ENCODE assay signal across 8 mouse cellular contexts in genomic region chr6:39781766-39782530, GRCm38 (mm10). TPM values are rescaled to one million over a fixed set of nuclear protein-coding genes. Genes with fewer than 3 reads are reported as not detected.
DNase-seq lines count a peak whose midpoint lies in the region; ATAC-seq and TF ChIP-seq lines count a peak whose summit lies in the region.

No protein-coding gene starts in this region.

- no peak for TF ChIP-seq EP300 in lung, postnatal 0 days (IDR thresholded peaks at IDR 0.05)

- no peak overlapping the region for H3K4me3 ChIP-seq in kidney, adult 2 months (ENCODE audit: insufficient read depth, low read depth, low read length)
- H3K4me3 ChIP-seq in lung, postnatal 0 days (ENCODE audit: low read depth, low read length), result peak overlapping the region; percentile 37; the same call in 1 of the 2 replicates

- no peak overlapping the region for H3K9ac ChIP-seq in lung, postnatal 0 days (replicated peaks; ENCODE audit: low read depth)

- peak overlapping the region; percentile 56 for H3K4me2 ChIP-seq in lung, postnatal 0 days (replicated peaks; ENCODE audit: low read depth, low read length)

- H3K27ac ChIP-seq in kidney, adult 2 months (ENCODE audit: insufficient read depth, low read depth, low read length), result no peak overlapping the region
- H3K27ac ChIP-seq in lung, postnatal 0 days (ENCODE audit: low read length), result peak overlapping the region; percentile 72

- TF ChIP-seq CTCF in kidney, adult 2 months (conservative IDR thresholded peaks at IDR 0.05; ENCODE audit: insufficient read depth, insufficient read length, low read depth, low read length), result no peak
- TF ChIP-seq CTCF in lung, postnatal 0 days (IDR thresholded peaks at IDR 0.05), result no peak

- TF ChIP-seq POLR2A in kidney, adult 2 months (IDR thresholded peaks at IDR 0.05; ENCODE audit: low read depth, low read length), result no peak

- no peaks in the 10 kb centered on the region for H3K9me3 ChIP-seq in lung, postnatal 0 days (ENCODE audit: low read length)

- H3K36me3 ChIP-seq in kidney, adult 2 months (ENCODE audit: control insufficient read depth, insufficient read depth, low read length), result no peaks in the 10 kb centered on the region
- H3K36me3 ChIP-seq in lung, postnatal 0 days (ENCODE audit: insufficient read depth, low read length), result no peaks in the 10 kb centered on the region

- 68% methylated on average over 17 of the region's 17 CpGs for WGBS in kidney, adult 2 months
- 39% methylated on average over 17 of the region's 17 CpGs for WGBS in lung, postnatal 0 days

- peak; percentile 84 for ATAC-seq in lung, postnatal 0 days

- H3K27me3 ChIP-seq in kidney, adult 2 months (replicated peaks; ENCODE audit: control insufficient read depth, insufficient read depth, low read length), result no peaks in the 10 kb centered on the region
- H3K27me3 ChIP-seq in lung, postnatal 0 days (replicated peaks; ENCODE audit: insufficient read depth, low read length), result no peaks in the 10 kb centered on the region

- peak; percentile 4 for DNase-seq in thymus, postnatal 0 days (ENCODE audit: low spot score)
- no peak for DNase-seq in thymus, postnatal 36 days
- DNase-seq in gonadal fat pad, adult 2 months (ENCODE audit: low read depth), result peak; percentile 97
- peak; percentile 20 for DNase-seq in kidney, adult 2 months
- DNase-seq in lung, postnatal 0 days (ENCODE audit: low spot score), result peak; percentile 90
- peak; percentile 69 for DNase-seq in urinary bladder, postnatal 14 days (ENCODE audit: low spot score)
- DNase-seq in layer of hippocampus, adult 9-10 months (ENCODE audit: low spot score), result no peak
- no peak for DNase-seq in retina, postnatal 1 day

- no peaks in the 10 kb centered on the region for H3K4me1 ChIP-seq in kidney, adult 2 months (ENCODE audit: control insufficient read depth, insufficient read depth, low read length)
- H3K4me1 ChIP-seq in lung, postnatal 0 days (ENCODE audit: insufficient read depth, low read depth, low read length), result no peaks in the 10 kb centered on the region

RNA-seq across cellular contexts. Expression of gene Mrps33, which starts 28.8 kb away (rescaled TPM):
- polyA plus RNA-seq in thymus, postnatal 0 days (2015; fragmentation: Nextera tagmentation; extraction: Ambion mirVana), result 263 and 278 TPM in 2 replicates
- polyA plus RNA-seq in gonadal fat pad, adult 2 months (2012; rRNA removed), result 125 and 129 TPM in 2 replicates
- 88.9 and 111 TPM in 2 replicates for polyA plus RNA-seq in kidney, adult 2 months (2012; rRNA removed)
- 116 and 124 TPM in 2 replicates for polyA plus RNA-seq in lung, postnatal 0 days (2015; fragmentation: Nextera tagmentation; extraction: Ambion mirVana)

RNA-seq across cellular contexts. Expression of gene Braf, which starts 56.7 kb away (rescaled TPM):
- polyA plus RNA-seq in thymus, postnatal 0 days (2015; fragmentation: Nextera tagmentation; extraction: Ambion mirVana), result 5.3 and 7.1 TPM in 2 replicates
- polyA plus RNA-seq in gonadal fat pad, adult 2 months (2012; rRNA removed), result 14.4 and 14.8 TPM in 2 replicates
- polyA plus RNA-seq in kidney, adult 2 months (2012; rRNA removed), result 9.2 and 12.0 TPM in 2 replicates
- 8.1 and 9.6 TPM in 2 replicates for polyA plus RNA-seq in lung, postnatal 0 days (2015; fragmentation: Nextera tagmentation; extraction: Ambion mirVana)

Comparison
In these comparisons a context has a peak if more than half of its experiments do, and no peak if none do; other contexts are left out.
1. DNase-seq: peak in thymus, postnatal 0 days (single experiment), gonadal fat pad, adult 2 months (single experiment), kidney, adult 2 months (single experiment), lung, postnatal 0 days (single experiment) and urinary bladder, postnatal 14 days (single experiment); none in thymus, postnatal 36 days (0 of 2), layer of hippocampus, adult 9-10 months (single experiment) and retina, postnatal 1 day (single experiment).